Mouse (Mus musculus) thymus, adult 2 months (tissue): ENCODE results near the gene Cpe.

ENCODE experiments used
- CTCF ChIP-seq: fragments of 200-500 bp; IDR thresholded peaks from 2 replicates; pipeline ENCODE4 v1.5.1; 2012; ENCODE audit warnings: mild to moderate bottlenecking, control low read depth, low read length, moderate library complexity, borderline replicate concordance; ENCODE audit not compliant: control insufficient read depth, poor library complexity, insufficient read depth; ENCODE audit errors: extremely low read depth
- POLR2A ChIP-seq: fragments of 200-500 bp; IDR thresholded peaks from 2 replicates; pipeline ENCODE4 v1.6.1; 2012; ENCODE audit warnings: mild to moderate bottlenecking, low read length, control low read depth, moderate library complexity; ENCODE audit not compliant: control insufficient read depth, poor library complexity, insufficient read depth; ENCODE audit errors: extremely low read depth

DNA sequence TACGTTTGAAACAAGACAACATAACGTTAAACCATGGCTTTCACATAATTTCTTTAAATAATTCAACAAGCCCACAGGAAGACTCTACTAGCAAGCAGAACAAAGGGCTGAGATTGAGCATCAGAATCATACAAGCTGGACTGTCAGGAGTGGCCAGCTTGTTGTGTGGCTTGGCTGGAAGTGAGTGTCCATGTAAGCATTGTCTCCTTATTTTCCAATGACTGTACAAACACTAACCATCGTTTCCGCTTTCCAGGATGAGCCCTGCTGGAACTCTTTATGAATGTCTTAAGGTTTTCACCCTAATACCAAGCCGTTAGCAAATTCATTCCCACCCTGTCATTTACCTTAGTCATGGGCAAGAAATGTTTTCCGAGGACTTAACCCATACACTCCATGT lies 2.0 kb downstream of the Cpe start:
- TF ChIP-seq CTCF = no peak
- TF ChIP-seq POLR2A = no peak
